Mouse (Mus musculus) ES-E14 (cell line): ENCODE measurements at regions not wholly inside any gene's neighbourhood (a gene's known extent, or its start where the extent isn't known, plus 50 kb on each side); places are given as distances from the start of the nearest gene placed in this dataset.

Experiments used
- DNase-seq: peaks from one replicate; pipeline ENCODE4 v3.0.0-alpha.2; 2013; ENCODE audit warnings: low read depth, low spot score
- H3K27ac ChIP-seq: 2 replicates; pipeline ENCODE4 v1.5.1; 2012; ENCODE audit warnings: low read depth, mild to moderate bottlenecking, low read length, moderate library complexity, mixed read lengths; ENCODE audit not compliant: poor library complexity, insufficient read depth, severe bottlenecking
- H3K36me3 ChIP-seq: 2 replicates; pipeline ENCODE4 v1.6.1; 2012; ENCODE audit warnings: mild to moderate bottlenecking, low read length, moderate library complexity, mixed read lengths; ENCODE audit not compliant: control insufficient read depth, poor library complexity, insufficient read depth, severe bottlenecking
- H3K4me1 ChIP-seq, 2 experiments: fragments of 150-350 bp in 1 of 2; sonication (generic) in 1 of 2; 2 replicates each; pipeline ENCODE4 v1.6.1; 2012; ENCODE audit warnings: low read length in 2 of 2, mild to moderate bottlenecking in 1 of 2, mixed read lengths in 1 of 2; ENCODE audit not compliant: control insufficient read depth in 2 of 2, insufficient read depth in 2 of 2, poor library complexity in 1 of 2
- H3K4me3 ChIP-seq, 2 experiments: fragments of 150-350 bp in 1 of 2; sonication (generic) in 1 of 2; 2 replicates each; pipeline ENCODE4 v1.5.1; 2012; ENCODE audit warnings: low read length in 2 of 2, low read depth in 1 of 2, mild to moderate bottlenecking in 1 of 2, mixed read lengths in 1 of 2; ENCODE audit not compliant: insufficient read depth in 1 of 2, poor library complexity in 1 of 2, severe bottlenecking in 1 of 2
- H3K9ac ChIP-seq: 2 replicates; pipeline ENCODE4 v1.6.1; 2012; ENCODE audit warnings: low read depth, mild to moderate bottlenecking, low read length, mixed read lengths; ENCODE audit not compliant: poor library complexity, insufficient read depth, severe bottlenecking
- H3K9me3 ChIP-seq: fragments of 150-350 bp; sonication (generic); 2 replicates; pipeline ENCODE4 v1.6.1; 2012; ENCODE audit warnings: low read depth, mild to moderate bottlenecking, low read length; ENCODE audit not compliant: control insufficient read depth, insufficient read depth
- CHD2 ChIP-seq: IDR thresholded peaks from 2 replicates; pipeline ENCODE4 v1.6.1; 2014; ENCODE audit warnings: mild to moderate bottlenecking, low read depth, low read length, inconsistent platforms
- HCFC1 ChIP-seq: IDR thresholded peaks from 2 replicates; pipeline ENCODE4 v1.6.1; 2012; ENCODE audit warnings: low read length, inconsistent platforms, borderline replicate concordance; ENCODE audit not compliant: insufficient read depth
- MAFK ChIP-seq: IDR thresholded peaks from 2 replicates; pipeline ENCODE4 v1.6.1; 2014; ENCODE audit warnings: mild to moderate bottlenecking, low read depth, low read length, inconsistent platforms; ENCODE audit not compliant: insufficient read depth
- ZC3H11A ChIP-seq: IDR thresholded peaks from 2 replicates; pipeline ENCODE4 v1.6.1; 2012; ENCODE audit warnings: low read depth, mild to moderate bottlenecking, inconsistent platforms, low read length, borderline replicate concordance
- ZNF384 ChIP-seq: IDR thresholded peaks from 2 replicates; pipeline ENCODE4 v1.6.1; 2012; ENCODE audit warnings: low read depth, low read length, inconsistent platforms
- in situ Hi-C, 2 experiments: fragments of 600-800 bp; cut with MboI; formaldehyde crosslinking; loops; one replicate each; pipeline ENCODE4 v1.15.1; 2025; ENCODE audit warnings: low sequenced_read_pairs in 2 of 2, inconsistent platforms in 1 of 2; ENCODE audit not compliant: unreplicated experiment in 2 of 2

DNA sequence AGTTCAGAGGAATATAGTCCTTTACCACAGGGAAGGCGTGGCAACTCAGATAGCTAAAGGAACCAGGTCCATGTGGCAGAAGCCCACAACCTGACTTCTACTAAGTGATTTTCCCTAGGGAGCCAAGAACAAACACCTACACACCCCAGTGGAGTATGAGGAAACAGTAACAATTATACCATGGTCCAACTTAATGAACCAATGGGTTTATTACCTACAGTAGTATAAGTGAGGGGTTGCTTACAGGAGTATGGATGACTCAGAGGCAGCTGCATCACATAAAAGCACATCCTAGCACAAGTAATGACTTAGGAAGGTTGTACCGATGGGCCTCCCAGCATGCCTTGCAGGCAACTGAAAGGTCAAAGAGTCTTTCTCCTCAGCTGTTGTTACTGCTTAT, 98.7 kb upstream of the Cul1 start:
- TF ChIP-seq MAFK (no peak), ZNF384 (no peak), CHD2 (no peak), ZC3H11A (no peak), HCFC1 (no peak)
- H3K9ac ChIP-seq = no peak overlapping the region
- H3K4me3 ChIP-seq = no peak overlapping the region
- no peak overlapping the region for H3K27ac ChIP-seq
- DNase-seq = no peak
- in situ Hi-C loops = no loop called here
- H3K4me1 ChIP-seq = peaks cover 0 to 2% of the 10 kb centered on the region in 2 experiments; a peak in 3 of 4 replicates
- H3K36me3 ChIP-seq = no peaks in the 10 kb centered on the region
- H3K9me3 ChIP-seq = no peaks in the 10 kb centered on the region

DNA sequence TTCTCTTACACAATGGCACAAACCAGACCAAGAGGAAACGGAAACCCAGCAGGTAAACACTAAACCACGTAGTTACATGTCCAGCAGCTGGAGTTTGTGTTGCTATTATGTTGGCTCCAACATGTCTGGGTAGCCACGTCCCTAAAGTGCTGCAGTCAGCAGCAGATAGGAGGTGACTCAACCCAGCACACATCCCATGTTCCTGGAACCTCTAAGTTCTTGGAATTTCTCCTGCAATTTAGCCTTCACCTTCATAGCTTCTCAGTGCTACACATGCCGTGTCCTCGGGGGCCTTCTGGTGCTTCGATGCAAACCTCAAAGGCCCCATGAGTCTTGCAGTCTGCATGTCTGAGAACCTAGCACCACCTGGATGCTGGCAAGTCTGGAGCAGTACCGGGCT, 97.7 kb upstream of the Cul1 start:
- TF ChIP-seq HCFC1 (no peak), ZC3H11A (no peak), ZNF384 (no peak), CHD2 (no peak), MAFK (no peak)
- DNase-seq = no peak
- Histone ChIP-seq H3K4me3 (no peak overlapping the region), H3K36me3 (no peaks in the 10 kb centered on the region), H3K27ac (no peak overlapping the region), H3K9me3 (no peaks in the 10 kb centered on the region), H3K4me1 (no peaks in the 10 kb centered on the region; a peak in 1 of 4 replicates), H3K9ac (no peak overlapping the region)
- in situ Hi-C loops = no loop called here

DNA sequence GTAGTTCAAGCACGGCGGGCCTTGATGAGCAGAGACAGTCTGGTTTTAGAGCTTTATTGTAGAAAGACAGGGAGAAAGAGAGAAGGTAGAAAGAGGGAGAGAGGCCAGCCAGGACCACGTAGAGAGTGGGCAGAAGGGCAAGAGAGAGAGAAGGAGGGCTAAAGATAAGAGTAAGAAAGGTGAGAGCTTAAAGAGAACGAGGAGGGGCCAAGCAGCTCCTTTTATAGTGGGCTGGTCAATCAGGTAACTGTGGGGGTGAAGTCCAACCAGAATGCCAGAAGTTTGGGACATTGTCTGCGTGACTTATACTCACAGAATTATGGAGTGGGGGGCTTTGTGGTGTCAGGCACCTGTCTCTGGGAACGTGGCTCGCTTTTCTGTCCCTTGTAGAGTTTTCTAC, 96.7 kb upstream of the Cul1 start:
- Histone ChIP-seq H3K36me3 (no peaks in the 10 kb centered on the region), H3K9me3 (no peaks in the 10 kb centered on the region), H3K27ac (no peak overlapping the region), H3K9ac (no peak overlapping the region), H3K4me3 (no peak overlapping the region), H3K4me1 (no peaks in the 10 kb centered on the region)
- DNase-seq = no peak
- in situ Hi-C loops = no loop called here
- TF ChIP-seq ZNF384 (no peak), MAFK (no peak), HCFC1 (no peak), CHD2 (no peak), ZC3H11A (no peak)

DNA sequence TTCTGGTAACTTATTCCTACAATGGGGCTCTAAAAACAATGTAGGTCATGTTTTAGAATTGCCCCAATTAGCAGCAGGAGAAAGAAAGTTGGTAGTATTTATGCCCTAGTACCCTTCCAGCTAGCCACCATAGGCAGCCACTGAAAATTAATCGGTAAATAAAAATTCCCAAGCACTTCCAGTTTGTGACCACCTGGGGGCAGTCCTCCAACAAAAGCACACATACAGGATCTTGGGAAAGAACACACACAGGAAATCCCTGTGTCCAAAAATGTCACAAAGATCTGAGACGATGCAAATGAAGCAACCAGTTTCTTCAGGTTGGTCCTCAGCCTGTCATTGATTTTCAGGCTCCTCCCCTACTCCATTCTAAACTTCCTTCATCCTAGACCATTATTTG, 94.5 kb upstream of the Cul1 start:
- DNase-seq = peak; percentile 31
- in situ Hi-C loops = no loop called here
- H3K9ac ChIP-seq = no peak overlapping the region
- no peaks in the 10 kb centered on the region for H3K36me3 ChIP-seq
- no peak overlapping the region for H3K4me3 ChIP-seq
- no peaks in the 10 kb centered on the region for H3K4me1 ChIP-seq
- no peak overlapping the region for H3K27ac ChIP-seq
- no peaks in the 10 kb centered on the region for H3K9me3 ChIP-seq
- TF ChIP-seq ZC3H11A (peak; percentile 20; the same call in 1 of the 2 replicates), CHD2 (no peak)

DNA sequence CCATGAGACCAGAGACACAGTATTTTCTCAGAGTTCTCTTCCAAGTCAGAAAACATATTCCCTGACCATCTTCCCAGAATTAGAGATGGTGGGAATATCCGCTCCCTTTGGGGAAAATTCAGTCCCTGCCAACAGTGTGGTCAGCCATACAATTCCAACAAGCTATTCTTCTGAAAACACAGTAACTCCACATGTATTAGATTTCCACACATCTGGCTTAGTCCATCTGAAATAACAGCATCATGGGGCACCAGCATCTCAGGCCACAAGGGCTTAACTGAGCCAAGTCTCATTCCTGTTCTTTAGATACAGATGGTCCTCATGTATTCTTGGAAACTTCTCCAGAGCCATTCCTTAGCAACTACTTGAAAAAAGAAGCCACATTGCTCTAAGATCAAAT, 89.2 kb upstream of the Cul1 start:
- Histone ChIP-seq H3K4me3 (no peak overlapping the region), H3K9ac (no peak overlapping the region), H3K27ac (no peak overlapping the region), H3K4me1 (no peaks in the 10 kb centered on the region), H3K36me3 (no peaks in the 10 kb centered on the region), H3K9me3 (no peaks in the 10 kb centered on the region)
- TF ChIP-seq ZNF384 = no peak
- TF ChIP-seq HCFC1 = no peak
- no peak for TF ChIP-seq ZC3H11A
- TF ChIP-seq MAFK = no peak
- TF ChIP-seq CHD2 = no peak
- in situ Hi-C loops = no loop called here
- DNase-seq = no peak
